Mouse (Mus musculus): Measurements from ENCODE around the gene Acvr1b. TPM values are rescaled to one million over a fixed set of nuclear protein-coding genes. Genes with fewer than 3 reads are reported as not detected.

The Acvr1b gene
- polyA plus RNA-seq, 1 experiment, result 3.1 TPM

GRCm38 (mm10) chr15:101176795-101177691 is 3.2 kb downstream of the Acvr1b start:
- H3K4me3 ChIP-seq (ENCODE audit: insufficient read depth, low read depth, low read length), result no peak overlapping the region
- H3K27ac ChIP-seq (replicated peaks; ENCODE audit: low read depth, low read length), result 0 out of 2 replicates have a peak overlapping the region, but pooled peaks have one; percentile 1
- H3K4me1 ChIP-seq (ENCODE audit: control insufficient read depth, insufficient read depth, insufficient read length, low read length), result peaks cover 20% of the 10 kb centered on the region

- Histone ChIP-seq H3K4me1 (ENCODE audit: control insufficient read depth, insufficient read depth, insufficient read length, low read length) (peaks cover 18% of the 10 kb centered on the region), H3K4me3 (ENCODE audit: insufficient read depth, low read depth, low read length) (no peak overlapping the region), H3K27ac (replicated peaks; ENCODE audit: low read depth, low read length) (no peak overlapping the region)
These were observed 6.7 kb downstream of the Acvr1b start for GRCm38 (mm10) chr15:101180363-101181105.

GRCm38 (mm10) chr15:101181106-101181466 is 7.2 kb downstream of the Acvr1b start:
- H3K4me3 ChIP-seq (ENCODE audit: insufficient read depth, low read depth, low read length), result no peak overlapping the region
- H3K27ac ChIP-seq (replicated peaks; ENCODE audit: low read depth, low read length), result no peak overlapping the region

GRCm38 (mm10) chr15:101181500-101181899 is 7.6 kb downstream of the Acvr1b start:
- Histone ChIP-seq H3K27ac (replicated peaks; ENCODE audit: low read depth, low read length) (no peak overlapping the region), H3K4me1 (ENCODE audit: control insufficient read depth, insufficient read depth, insufficient read length, low read length) (peaks cover 16% of the 10 kb centered on the region), H3K4me3 (ENCODE audit: insufficient read depth, low read depth, low read length) (no peak overlapping the region)

More at GRCm38 (mm10) chr15:101181106-101181466, 7.2 kb downstream of the Acvr1b start:
- peaks cover 16% of the 10 kb centered on the region for H3K4me1 ChIP-seq (ENCODE audit: control insufficient read depth, insufficient read depth, insufficient read length, low read length)

- Histone ChIP-seq H3K4me1 (ENCODE audit: control insufficient read depth, insufficient read depth, insufficient read length, low read length) (peaks cover 16% of the 10 kb centered on the region), H3K27ac (replicated peaks; ENCODE audit: low read depth, low read length) (no peak overlapping the region)
These were observed 8.8 kb downstream of the Acvr1b start for GRCm38 (mm10) chr15:101182676-101183075.

GRCm38 (mm10) chr15:101184300-101184699 is 10.4 kb downstream of the Acvr1b start:
- Histone ChIP-seq H3K27ac (replicated peaks; ENCODE audit: low read depth, low read length) (no peak overlapping the region), H3K4me3 (ENCODE audit: insufficient read depth, low read depth, low read length) (no peak overlapping the region), H3K4me1 (ENCODE audit: control insufficient read depth, insufficient read depth, insufficient read length, low read length) (peaks cover 16% of the 10 kb centered on the region)

More at GRCm38 (mm10) chr15:101182676-101183075, 8.8 kb downstream of the Acvr1b start:
- no peak overlapping the region for H3K4me3 ChIP-seq (ENCODE audit: insufficient read depth, low read depth, low read length)

GRCm38 (mm10) chr15:101185549-101185948 is 11.7 kb downstream of the Acvr1b start:
- Histone ChIP-seq H3K4me1 (ENCODE audit: control insufficient read depth, insufficient read depth, insufficient read length, low read length) (peaks cover 13% of the 10 kb centered on the region), H3K27ac (replicated peaks; ENCODE audit: low read depth, low read length) (no peak overlapping the region), H3K4me3 (ENCODE audit: insufficient read depth, low read depth, low read length) (no peak overlapping the region)

- no peak overlapping the region for H3K27ac ChIP-seq (replicated peaks; ENCODE audit: low read depth, low read length)
- peaks cover 16% of the 10 kb centered on the region for H3K4me1 ChIP-seq (ENCODE audit: control insufficient read depth, insufficient read depth, insufficient read length, low read length)
- no peak overlapping the region for H3K4me3 ChIP-seq (ENCODE audit: insufficient read depth, low read depth, low read length)
These were observed 14.0 kb downstream of the Acvr1b start for GRCm38 (mm10) chr15:101187907-101188306.

- Histone ChIP-seq H3K27ac (replicated peaks; ENCODE audit: low read depth, low read length) (0 out of 2 replicates have a peak overlapping the region, but pooled peaks have one; percentile 7), H3K4me1 (ENCODE audit: control insufficient read depth, insufficient read depth, insufficient read length, low read length) (peaks cover 16% of the 10 kb centered on the region), H3K4me3 (ENCODE audit: insufficient read depth, low read depth, low read length) (no peak overlapping the region)
These were observed 16.3 kb downstream of the Acvr1b start for GRCm38 (mm10) chr15:101189981-101190761.

GRCm38 (mm10) chr15:101190762-101191150 is 16.9 kb downstream of the Acvr1b start:
- Histone ChIP-seq H3K27ac (replicated peaks; ENCODE audit: low read depth, low read length) (no peak overlapping the region; the same call in 1 of the 2 replicates), H3K4me3 (ENCODE audit: insufficient read depth, low read depth, low read length) (no peak overlapping the region), H3K4me1 (ENCODE audit: control insufficient read depth, insufficient read depth, insufficient read length, low read length) (peaks cover 16% of the 10 kb centered on the region)

- peak overlapping the region; percentile 65 for H3K27ac ChIP-seq (replicated peaks; ENCODE audit: low read depth, low read length)
- peaks cover 16% of the 10 kb centered on the region for H3K4me1 ChIP-seq (ENCODE audit: control insufficient read depth, insufficient read depth, insufficient read length, low read length)
- H3K4me3 ChIP-seq (ENCODE audit: insufficient read depth, low read depth, low read length), result no peak overlapping the region
These were observed 17.8 kb downstream of the Acvr1b start for GRCm38 (mm10) chr15:101191459-101192259.

- Histone ChIP-seq H3K4me1 (ENCODE audit: control insufficient read depth, insufficient read depth, insufficient read length, low read length) (peaks cover 16% of the 10 kb centered on the region), H3K4me3 (ENCODE audit: insufficient read depth, low read depth, low read length) (no peak overlapping the region), H3K27ac (replicated peaks; ENCODE audit: low read depth, low read length) (no peak overlapping the region)
These were observed 18.4 kb downstream of the Acvr1b start for GRCm38 (mm10) chr15:101192260-101192640.

- no peak overlapping the region for H3K27ac ChIP-seq (replicated peaks; ENCODE audit: low read depth, low read length)
- peaks cover 16% of the 10 kb centered on the region for H3K4me1 ChIP-seq (ENCODE audit: control insufficient read depth, insufficient read depth, insufficient read length, low read length)
- H3K4me3 ChIP-seq (ENCODE audit: insufficient read depth, low read depth, low read length), result no peak overlapping the region
These were observed 18.8 kb downstream of the Acvr1b start for GRCm38 (mm10) chr15:101192651-101193050.

GRCm38 (mm10) chr15:101193971-101194370 is 20.1 kb downstream of the Acvr1b start:
- Histone ChIP-seq H3K4me3 (ENCODE audit: insufficient read depth, low read depth, low read length) (no peak overlapping the region), H3K27ac (replicated peaks; ENCODE audit: low read depth, low read length) (no peak overlapping the region), H3K4me1 (ENCODE audit: control insufficient read depth, insufficient read depth, insufficient read length, low read length) (peaks cover 16% of the 10 kb centered on the region)

Measured in brown adipose tissue, adult 24 weeks (tissue).